Mouse (Mus musculus) spleen, postnatal 4 days (tissue): ENCODE data around the gene Slx4ip.

Experiments
- DNase-seq, 2 experiments: peaks; one replicate each; pipeline ENCODE4 v3.0.0; 2022; ENCODE audit warnings: low spot score in 2 of 2

Slx4ip gene

DNA sequence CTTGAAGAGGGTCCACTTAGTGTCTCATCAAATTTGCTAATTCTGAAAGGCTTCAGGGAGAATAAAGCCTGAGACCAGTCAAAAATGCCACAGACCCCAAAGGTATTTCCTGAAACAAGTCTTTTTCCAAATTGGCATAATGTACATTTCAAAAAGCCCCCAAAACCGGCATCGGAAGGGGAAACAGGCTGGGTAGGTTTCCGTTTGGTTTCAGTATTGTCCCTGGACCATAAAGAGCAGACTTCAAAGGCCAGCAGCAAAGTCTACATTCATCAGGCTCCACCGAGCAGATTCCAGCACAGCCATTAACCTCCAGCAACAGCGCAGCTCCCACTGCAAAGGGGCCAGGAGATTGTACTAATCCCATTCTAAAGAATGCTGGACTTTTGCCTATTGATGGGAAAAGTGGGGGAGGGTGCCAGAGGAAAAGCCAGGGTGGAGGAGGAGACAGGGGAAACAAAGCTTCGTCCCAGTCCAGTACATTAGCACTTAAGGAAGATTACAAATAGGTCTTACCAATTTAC lies 208.3 kb downstream of the Slx4ip start:
- DNase-seq: no peak

DNA sequence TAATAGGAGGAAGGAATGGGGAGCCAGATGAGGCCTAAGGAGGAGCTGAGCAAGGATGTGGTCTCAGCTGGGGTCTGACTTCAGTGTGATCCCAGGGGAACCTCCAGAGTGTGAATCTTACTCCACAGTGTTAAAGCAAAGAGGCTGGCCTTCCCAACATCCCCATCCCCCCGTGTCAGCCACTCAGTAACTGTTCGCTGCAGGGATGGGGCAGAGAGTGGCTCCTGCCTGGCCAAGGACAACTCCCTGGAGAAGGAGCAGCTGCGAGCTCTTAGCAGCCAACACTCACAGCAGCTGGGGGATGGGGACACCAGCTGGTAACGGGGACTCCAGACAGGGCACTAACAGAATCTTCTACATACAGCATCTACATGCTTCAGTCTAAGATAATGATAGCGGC lies 210.1 kb downstream of the Slx4ip start:
- no peak for DNase-seq

DNA sequence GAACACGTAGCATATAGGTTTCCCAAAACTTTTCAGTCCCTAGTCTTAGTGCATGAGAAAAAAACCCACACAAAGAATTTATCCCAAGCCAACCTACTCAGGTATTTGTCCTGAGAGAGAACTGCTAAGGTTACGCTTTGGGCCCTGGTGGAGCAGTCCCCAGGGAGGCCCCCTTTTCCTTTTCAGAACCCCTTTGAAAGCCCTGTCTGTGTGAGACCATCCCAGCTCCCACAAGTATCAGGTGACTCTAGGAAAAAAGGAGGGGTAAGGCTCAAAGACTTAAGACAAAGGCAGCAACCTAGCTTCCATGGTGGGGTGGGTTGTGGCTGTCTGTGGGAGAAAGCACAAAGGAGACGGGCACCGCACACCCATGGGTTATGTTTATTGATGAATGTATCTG lies 216.2 kb downstream of the Slx4ip start:
- DNase-seq: no peak

DNA sequence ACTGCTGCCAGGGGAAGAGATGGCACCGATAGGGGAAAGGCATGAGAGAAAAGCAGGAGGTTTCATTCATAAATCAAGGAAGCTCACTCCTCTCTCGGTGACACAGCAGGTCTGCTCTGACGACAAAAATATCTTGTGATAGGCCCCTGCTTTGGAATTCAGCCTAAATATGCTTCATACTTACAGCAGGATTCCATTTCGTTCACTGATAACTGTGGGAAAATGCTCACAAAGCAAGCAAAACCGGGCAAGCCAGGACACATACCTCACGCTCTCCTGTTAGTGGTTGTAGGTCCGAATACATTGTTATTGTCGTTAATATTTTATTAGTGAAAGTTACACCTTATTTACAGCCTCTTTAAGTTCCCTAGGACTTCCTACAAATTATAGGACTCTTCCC lies 216.9 kb downstream of the Slx4ip start:
- no peak for DNase-seq

DNA sequence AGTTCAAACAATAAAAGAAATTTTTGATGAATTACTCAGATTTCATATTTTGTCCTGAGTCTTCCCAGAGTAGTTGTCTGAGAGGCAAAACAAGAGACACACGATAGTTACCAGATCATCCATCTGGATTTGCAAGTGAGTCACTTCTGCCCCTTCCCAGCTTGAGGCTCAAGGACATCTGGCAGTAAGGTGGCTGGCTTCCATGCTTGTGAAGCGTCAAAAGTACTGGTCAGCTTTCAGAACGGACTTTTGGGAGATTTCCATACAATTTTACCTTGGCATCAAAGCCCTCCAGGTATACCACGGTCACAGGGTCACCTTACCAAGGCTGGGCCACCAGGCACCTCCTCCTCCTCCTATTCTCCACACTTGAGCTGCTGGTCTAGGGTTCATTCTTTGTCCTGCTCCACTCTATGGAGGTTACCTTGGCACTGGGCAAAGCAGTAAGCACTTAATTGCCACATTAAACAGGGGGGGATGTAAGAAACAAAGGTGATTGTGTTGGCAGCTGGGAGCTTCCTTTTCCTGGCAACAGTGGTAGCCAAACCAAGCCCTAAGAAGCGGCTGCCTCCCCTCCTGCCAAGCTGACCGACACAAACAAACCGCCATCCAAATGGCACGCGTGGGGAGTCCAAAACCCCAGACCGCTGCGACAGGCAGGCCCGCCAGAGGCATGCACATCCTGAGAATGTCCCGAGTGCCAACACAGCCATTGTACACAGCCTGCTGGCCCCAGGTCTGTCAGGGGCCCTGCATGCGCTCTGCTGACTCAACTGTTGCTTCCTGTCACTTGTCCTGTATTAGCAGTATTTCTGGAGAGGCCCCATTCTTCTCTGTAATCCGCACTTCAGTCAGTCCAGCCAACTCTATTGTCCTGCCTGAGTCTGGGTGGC lies 218.5 kb downstream of the Slx4ip start:
- no peak for DNase-seq

DNA sequence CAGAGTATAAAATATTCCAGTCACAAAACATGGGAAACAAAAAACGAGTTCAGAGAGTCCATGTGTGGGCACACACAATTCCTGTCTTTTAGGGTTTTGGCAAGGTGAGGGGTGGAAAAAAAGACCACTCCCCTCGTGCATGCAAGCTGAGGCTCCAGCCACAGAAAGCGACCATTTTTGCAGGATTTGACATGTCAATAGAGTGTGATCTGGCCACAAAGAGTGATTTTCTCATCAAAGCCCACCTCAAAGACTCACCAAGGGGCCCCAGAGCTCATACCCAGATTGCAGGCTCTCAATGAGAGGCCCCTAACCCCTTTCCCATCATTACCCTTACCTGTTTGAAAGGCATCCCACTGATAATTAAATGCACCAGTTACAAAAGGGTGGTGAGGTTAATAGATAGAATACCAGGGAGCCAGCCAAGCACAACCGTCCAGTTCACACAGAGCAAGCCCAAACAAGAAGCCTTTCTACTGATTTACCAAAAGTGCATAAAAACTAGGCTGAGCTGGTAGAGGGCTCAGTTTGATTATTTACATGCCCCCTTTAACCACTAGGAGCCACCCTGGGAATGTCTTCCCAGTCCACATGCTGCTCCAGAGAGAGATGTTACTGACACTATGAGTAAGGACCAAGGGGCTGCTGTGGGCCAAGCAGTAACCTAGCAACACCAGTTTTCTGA lies 219.3 kb downstream of the Slx4ip start:
- no peak for DNase-seq

DNA sequence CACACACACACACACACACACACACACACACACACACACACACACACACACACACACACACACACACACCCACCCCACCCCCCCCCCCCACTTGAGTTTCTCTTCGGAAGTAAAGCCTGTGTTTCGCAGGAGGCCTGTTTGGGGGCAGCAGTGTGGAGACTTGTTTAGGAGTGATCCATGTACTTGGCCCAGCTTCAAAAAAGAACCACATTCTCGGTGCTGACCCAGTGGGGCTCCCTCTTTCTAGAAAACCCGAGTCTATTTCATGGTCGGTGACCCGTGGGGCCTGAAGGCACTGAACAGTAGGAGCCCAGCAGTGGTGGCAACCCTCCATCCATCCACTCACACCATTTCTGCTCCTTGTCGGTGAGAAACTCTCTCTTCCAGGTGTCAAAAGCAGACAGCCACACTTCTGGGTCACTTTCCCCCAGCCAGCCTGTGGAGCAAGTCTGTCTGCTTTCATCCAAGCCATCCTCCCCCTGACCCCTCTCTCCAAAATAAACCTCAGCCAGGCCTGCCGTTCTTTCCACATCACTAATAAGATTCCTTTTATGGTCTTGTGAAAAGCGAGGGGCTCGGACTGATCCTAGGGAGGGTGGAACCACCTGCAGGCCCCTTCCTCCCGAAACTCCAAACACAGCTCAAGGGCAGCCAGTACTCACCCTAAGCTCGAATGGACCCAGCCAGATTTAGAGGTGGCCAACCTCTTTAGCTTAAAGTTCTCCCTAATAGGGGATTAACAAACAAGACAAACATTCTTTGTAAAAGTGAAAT lies 222.5 kb downstream of the Slx4ip start:
- DNase-seq: no peak

DNA sequence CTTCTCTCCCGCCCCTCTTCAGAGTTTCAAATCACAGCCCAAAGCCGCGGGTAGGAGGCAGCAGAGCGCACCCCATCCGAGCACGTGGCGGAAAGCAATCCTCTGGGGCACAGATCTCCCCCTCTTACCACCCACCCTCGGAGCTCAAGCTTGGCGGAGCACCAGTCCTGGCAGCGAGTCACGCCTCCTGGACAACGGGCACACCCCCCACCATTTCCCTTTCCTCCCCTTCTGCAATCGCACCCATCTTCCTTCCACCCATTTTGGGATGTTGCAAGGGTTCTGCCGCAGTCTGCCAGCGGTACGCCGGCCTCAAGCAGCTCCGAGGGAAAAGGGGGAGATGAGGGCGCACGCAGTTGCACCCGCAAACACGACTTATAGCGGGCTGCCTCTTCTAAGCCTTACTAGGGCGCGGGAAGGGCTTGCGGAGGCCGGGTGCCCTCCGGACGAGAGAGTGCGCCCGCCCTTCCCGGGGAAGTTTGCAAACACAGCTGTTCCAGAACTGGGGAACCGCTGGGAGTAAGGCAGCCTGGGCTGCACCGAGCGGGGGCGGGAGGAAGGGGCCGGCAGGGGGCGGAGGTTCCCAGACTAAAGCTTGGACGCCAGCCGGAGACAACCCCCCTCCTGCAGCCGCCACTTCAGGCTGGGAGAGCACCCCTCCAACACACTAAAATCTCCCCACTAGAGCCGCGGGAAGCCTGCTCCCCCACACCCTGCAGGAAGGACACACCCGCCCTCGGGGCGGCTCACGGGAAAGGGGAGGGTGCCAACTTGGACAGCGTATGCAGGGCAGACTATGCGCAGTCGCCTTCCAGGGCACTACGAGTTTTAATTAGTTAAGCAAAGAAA lies 223.5 kb downstream of the Slx4ip start:
- DNase-seq: peak; percentile 50 to 69

DNA sequence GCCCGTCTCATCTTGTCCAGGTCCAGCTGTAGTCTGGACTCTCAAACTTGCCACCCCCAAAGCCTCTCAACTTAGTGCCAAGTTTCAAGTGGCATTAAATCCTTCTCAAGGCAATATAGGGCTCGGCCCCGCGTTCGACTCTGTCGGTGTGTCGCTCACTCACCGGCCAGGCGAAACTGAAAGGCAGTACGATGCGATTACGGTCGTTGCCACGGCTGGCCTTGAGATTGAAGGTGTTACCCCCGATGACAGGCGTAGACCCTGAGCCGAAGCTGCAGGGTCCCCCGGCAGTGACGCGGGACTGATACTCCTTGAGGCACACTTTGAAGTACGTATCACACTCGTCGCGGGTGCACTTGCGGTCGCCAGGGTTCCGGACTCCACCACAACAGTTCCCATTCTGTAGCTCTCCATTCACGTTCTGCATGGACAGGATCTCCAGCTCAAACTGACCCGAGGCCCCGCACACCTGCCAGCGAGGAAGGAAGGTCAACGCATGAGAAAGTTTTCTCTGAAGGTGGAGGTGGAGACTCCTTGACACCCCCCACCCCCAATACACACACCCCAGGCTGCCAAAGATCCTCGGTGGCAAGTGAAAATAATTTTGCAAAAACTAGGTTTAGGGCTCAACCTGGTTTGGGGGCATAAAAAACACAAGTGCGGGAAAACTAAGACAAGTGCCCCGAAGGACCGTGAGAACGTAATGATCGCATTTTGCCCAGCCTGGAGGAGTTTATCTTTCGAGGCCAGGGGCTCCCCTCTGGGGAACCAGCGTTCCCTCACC lies 224.4 kb downstream of the Slx4ip start:
- DNase-seq: no peak

DNA sequence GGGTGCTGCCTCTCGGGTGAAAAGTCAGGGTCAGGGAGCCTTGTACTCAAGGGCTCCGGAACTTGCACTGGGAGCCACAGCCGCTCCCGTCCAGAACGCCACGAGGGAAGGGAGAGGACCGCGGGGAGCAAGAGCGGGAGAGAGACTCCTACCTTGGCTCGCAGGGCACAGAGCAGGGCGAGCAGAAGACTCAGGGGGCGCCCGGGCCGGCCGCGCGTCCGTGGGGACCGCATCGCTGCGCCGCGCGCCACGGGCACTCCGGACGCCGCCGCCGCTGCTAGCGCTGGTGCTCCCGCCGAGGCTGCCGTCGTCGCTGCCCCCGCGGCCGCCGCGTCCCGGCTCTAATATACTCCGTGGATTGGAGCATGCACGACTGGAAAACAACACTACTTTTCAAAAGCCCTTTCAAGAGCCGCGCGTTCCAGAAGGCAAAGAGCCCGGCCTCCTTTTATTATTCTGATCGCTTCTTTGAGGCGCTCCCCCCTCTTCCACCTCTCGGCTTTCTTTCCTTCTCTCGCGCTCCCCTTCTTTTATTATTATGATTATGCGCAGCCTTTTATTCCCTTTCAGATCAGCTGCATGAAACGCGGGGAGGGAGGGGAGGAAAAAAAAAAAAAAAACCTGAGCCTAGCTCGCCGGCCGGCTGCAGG lies 225.1 kb downstream of the Slx4ip start, which contains the start of gene Jag1:
Jag1 (minus strand) TSS at position 620 of the 650 bp plus-strand sequence.
- DNase-seq: peak in 1 of 2 experiments; percentile 63

DNA sequence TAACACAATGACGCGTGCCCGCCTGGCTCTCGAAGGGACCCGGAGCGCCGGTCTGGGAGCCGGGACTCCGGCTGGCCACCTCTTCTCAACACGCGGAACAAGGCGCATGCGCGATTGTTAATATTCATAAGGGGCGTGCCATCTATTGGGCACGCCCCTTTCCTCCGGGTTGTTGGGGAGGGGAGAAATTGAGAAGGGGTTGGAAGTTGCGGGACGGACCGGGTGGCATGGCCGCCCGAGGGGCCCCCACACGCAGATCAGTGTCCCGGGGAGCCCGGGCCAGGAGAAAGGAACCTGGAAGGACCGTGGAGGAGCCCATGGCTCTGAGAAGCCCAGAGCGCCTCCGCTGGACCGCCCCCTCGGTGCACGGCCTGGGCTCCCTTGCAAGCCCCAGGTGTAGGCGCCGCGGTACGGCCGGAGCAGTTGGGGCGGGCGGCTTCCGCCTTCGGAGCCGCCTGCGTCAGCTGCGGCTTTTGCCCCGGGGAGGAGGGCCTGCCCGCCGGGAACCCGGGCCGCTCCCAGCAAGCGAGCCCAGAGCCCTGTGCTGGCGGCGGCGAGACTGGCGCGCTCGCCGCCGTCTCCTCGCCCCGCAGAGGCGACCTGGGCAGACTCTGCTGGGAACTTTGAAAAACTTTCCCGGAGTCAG lies 225.8 kb downstream of the Slx4ip start:
- DNase-seq: peak; percentile 74 to 88

DNA sequence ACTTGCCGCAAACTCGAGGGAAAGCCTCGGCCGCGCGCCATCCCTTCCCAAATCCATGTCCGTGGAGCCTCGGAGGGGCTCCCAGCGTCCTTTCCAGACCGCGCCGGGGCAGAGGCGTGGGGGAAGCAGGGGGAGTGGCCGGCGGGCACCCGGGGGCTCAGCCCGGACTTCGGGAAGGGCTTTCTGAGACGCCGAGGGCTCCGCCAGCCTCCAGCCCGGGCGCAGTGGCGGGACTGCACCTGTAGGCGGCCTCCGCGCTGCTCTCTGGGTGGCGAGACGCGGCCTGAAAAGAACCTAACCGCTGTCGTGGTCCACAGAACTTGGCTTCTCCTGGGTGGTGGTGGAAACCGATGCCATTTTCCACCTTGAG lies 226.3 kb downstream of the Slx4ip start:
- peak; percentile 68 to 85 for DNase-seq
